Mouse (Mus musculus): ENCODE results near the gene Hmgb1.

DNA sequence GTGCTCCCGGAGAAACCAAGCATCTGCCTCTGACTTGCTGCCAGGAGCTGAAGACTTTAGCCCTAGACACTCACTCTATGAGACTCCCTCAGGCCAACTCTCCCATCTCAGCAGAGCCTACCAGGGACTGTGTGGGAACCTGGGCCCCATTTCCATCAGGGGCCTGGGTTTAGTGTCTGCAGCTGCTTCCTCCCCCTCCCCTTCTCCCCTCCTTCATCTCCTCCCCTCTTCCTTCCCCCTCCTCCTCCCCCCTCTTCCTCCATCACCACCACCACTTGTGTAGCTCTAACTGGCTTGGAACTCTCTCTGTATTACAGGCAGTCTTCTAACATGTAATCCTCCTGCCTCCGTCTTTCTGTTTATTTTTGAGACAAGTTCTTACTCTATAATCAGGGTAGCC, 154.2 kb downstream of the Hmgb1 start:
- no peak for TF ChIP-seq CTCF (IDR thresholded peaks at IDR 0.05; ENCODE audit: low read depth, low read length)
- no peak for TF ChIP-seq POLR2A (IDR thresholded peaks at IDR 0.05; ENCODE audit: extremely low read depth, insufficient read depth, low read length)
